In genomic region chr6:136847790-136848189, GRCm38 (mm10) we compare ENCODE assay signal across 8 mouse cellular contexts. TPM values are rescaled to one million over a fixed set of nuclear protein-coding genes. Genes with fewer than 3 reads are reported as not detected.
DNase-seq lines count a peak whose midpoint lies in the region; ATAC-seq and TF ChIP-seq lines count a peak whose summit lies in the region.

No protein-coding gene starts in this region.

- no peaks in the 10 kb centered on the region for H3K4me1 ChIP-seq in hindbrain, embryonic 11.5 days (replicated peaks; ENCODE audit: control insufficient read depth, insufficient read depth, low read length)
- H3K4me1 ChIP-seq in hindbrain, embryonic 13.5 days (replicated peaks) = peaks cover 3% of the 10 kb centered on the region; the same call in 1 of the 2 replicates

- H3K4me3 ChIP-seq in hindbrain, embryonic 11.5 days (ENCODE audit: low read depth, low read length) = no peak overlapping the region
- no peak overlapping the region for H3K4me3 ChIP-seq in hindbrain, embryonic 13.5 days
- no peak overlapping the region for H3K4me3 ChIP-seq in left cerebral cortex, adult 2 months

- peak; percentile 66 for TF ChIP-seq CTCF in left cerebral cortex, adult 2 months (IDR thresholded peaks at IDR 0.05)

- H3K27ac ChIP-seq in hindbrain, embryonic 11.5 days (ENCODE audit: low read depth, low read length) = no peak overlapping the region
- no peak overlapping the region for H3K27ac ChIP-seq in hindbrain, embryonic 13.5 days
- H3K27ac ChIP-seq in left cerebral cortex, adult 2 months = no peak overlapping the region

- no peak for ATAC-seq in hindbrain, embryonic 11.5 days (ENCODE audit: low FRiP score)
- no peak for ATAC-seq in hindbrain, embryonic 13.5 days (ENCODE audit: low FRiP score)
- ATAC-seq in CD4-positive, CD25-positive, alpha-beta regulatory T cell, adult 4 months = peak; percentile 51

- intact Hi-C loops in gastrocnemius, postnatal 14 days (cut with DNase I; ENCODE audit: low total_unique reads) = no loop called here
- intact Hi-C loops in left cerebral cortex, adult 2 months (cut with DNase I) = no loop called here

- H3K36me3 ChIP-seq in hindbrain, embryonic 11.5 days (ENCODE audit: control insufficient read depth, insufficient read depth, low read length) = no peaks in the 10 kb centered on the region
- H3K36me3 ChIP-seq in hindbrain, embryonic 13.5 days = no peaks in the 10 kb centered on the region

- H3K9me3 ChIP-seq in hindbrain, embryonic 11.5 days (ENCODE audit: control insufficient read depth, low read length) = no peaks in the 10 kb centered on the region
- H3K9me3 ChIP-seq in hindbrain, embryonic 13.5 days = no peaks in the 10 kb centered on the region

- DNase-seq in hindbrain, embryonic 11.5 days (ENCODE audit: low spot score) = peak; percentile 62
- DNase-seq in adrenal gland, adult 18-20 months (ENCODE audit: low spot score in 2 of 2) = peak; percentile 53 to 69
- peak; percentile 56 for DNase-seq in gastrocnemius, postnatal 14 days
- peak; percentile 29 to 36 for DNase-seq in left cerebral cortex, adult 2 months (ENCODE audit: extremely low spot score in 1 of 2, low spot score in 2 of 2)
- DNase-seq in naive thymus-derived CD4-positive, alpha-beta T cell, adult 2 months (ENCODE audit: low read depth) = peak; percentile 76
- peak; percentile 64 for DNase-seq in thymus, postnatal 25 days

- H3K9ac ChIP-seq in hindbrain, embryonic 11.5 days (ENCODE audit: low read depth, low read length) = no peak overlapping the region
- H3K9ac ChIP-seq in hindbrain, embryonic 13.5 days = no peak overlapping the region

- no peak overlapping the region for H3K4me2 ChIP-seq in hindbrain, embryonic 11.5 days (replicated peaks; ENCODE audit: low read depth, low read length)
- H3K4me2 ChIP-seq in hindbrain, embryonic 13.5 days = no peak overlapping the region

- H3K27me3 ChIP-seq in hindbrain, embryonic 11.5 days (ENCODE audit: control insufficient read depth, insufficient read depth, low read length) = no peaks in the 10 kb centered on the region
- H3K27me3 ChIP-seq in hindbrain, embryonic 13.5 days = no peaks in the 10 kb centered on the region

- 28% methylated on average over 2 of the region's 2 CpGs for WGBS in hindbrain, embryonic 11.5 days
- 20% methylated on average over 2 of the region's 2 CpGs for WGBS in hindbrain, embryonic 13.5 days

RNA-seq across cellular contexts. Expression of gene Art4, which starts 9.7 kb away (rescaled TPM):
- 0.52 and 0.90 TPM in 2 replicates for polyA plus RNA-seq in hindbrain, embryonic 11.5 days (2014; fragmentation: Nextera tagmentation; extraction: Ambion mirVana)
- polyA plus RNA-seq in hindbrain, embryonic 13.5 days (2015; fragmentation: Nextera tagmentation; extraction: Ambion mirVana) = 0.13 and 0.39 TPM in 2 replicates
- polyA plus RNA-seq in CD4-positive, CD25-positive, alpha-beta regulatory T cell, adult 4 months (2017; shearing (Covaris generic)) = 1 to 10 TPM; 3.7 to 5.7 TPM
- 1 to 10 TPM; 3.0 TPM for total RNA-seq in adrenal gland, adult 18-20 months (2021)
- total RNA-seq in gastrocnemius, postnatal 14 days (2021) = under 1 TPM; 0.38 to 0.84 TPM
- total RNA-seq in left cerebral cortex, adult 2 months (2021) = not detected

RNA-seq across cellular contexts. Expression of gene Smco3, which starts 12.5 kb away (rescaled TPM):
- 0.63 TPM in 1 of 2 replicates, not detected in the other for polyA plus RNA-seq in hindbrain, embryonic 11.5 days (2014; fragmentation: Nextera tagmentation; extraction: Ambion mirVana)
- polyA plus RNA-seq in hindbrain, embryonic 13.5 days (2015; fragmentation: Nextera tagmentation; extraction: Ambion mirVana) = 0.19 and 0.66 TPM in 2 replicates
- not detected for polyA plus RNA-seq in CD4-positive, CD25-positive, alpha-beta regulatory T cell, adult 4 months (2017; shearing (Covaris generic))
- total RNA-seq in adrenal gland, adult 18-20 months (2021) = under 1 TPM; 0.23 to 0.32 TPM
- 1 to 10 TPM in 1 of 2 experiments, under 1 TPM in 1; 0.62 to 1.6 TPM for total RNA-seq in gastrocnemius, postnatal 14 days (2021)
- total RNA-seq in left cerebral cortex, adult 2 months (2021) = 1 to 10 TPM; 4.2 to 4.4 TPM

RNA-seq across cellular contexts. Expression of gene Wbp11, which starts 19.8 kb away (rescaled TPM):
- polyA plus RNA-seq in hindbrain, embryonic 11.5 days (2014; fragmentation: Nextera tagmentation; extraction: Ambion mirVana) = 116 and 130 TPM in 2 replicates
- polyA plus RNA-seq in hindbrain, embryonic 13.5 days (2015; fragmentation: Nextera tagmentation; extraction: Ambion mirVana) = 80.1 and 82.5 TPM in 2 replicates
- polyA plus RNA-seq in CD4-positive, CD25-positive, alpha-beta regulatory T cell, adult 4 months (2017; shearing (Covaris generic)) = 10 to 100 TPM; 58.3 to 63.6 TPM
- 10 to 100 TPM; 72.0 to 77.7 TPM for total RNA-seq in adrenal gland, adult 18-20 months (2021)
- 10 to 100 TPM; 49.2 to 53.1 TPM for total RNA-seq in gastrocnemius, postnatal 14 days (2021)
- total RNA-seq in left cerebral cortex, adult 2 months (2021) = 100 to 1,000 TPM; 114 to 116 TPM

RNA-seq across cellular contexts. Expression of gene BC049715, which starts 20.4 kb away (rescaled TPM):
- polyA plus RNA-seq in hindbrain, embryonic 11.5 days (2014; fragmentation: Nextera tagmentation; extraction: Ambion mirVana) = 0.90 and 2.3 TPM in 2 replicates
- 1.5 and 2.8 TPM in 2 replicates for polyA plus RNA-seq in hindbrain, embryonic 13.5 days (2015; fragmentation: Nextera tagmentation; extraction: Ambion mirVana)
- polyA plus RNA-seq in CD4-positive, CD25-positive, alpha-beta regulatory T cell, adult 4 months (2017; shearing (Covaris generic)) = 1 to 10 TPM; 2.1 to 5.2 TPM
- total RNA-seq in adrenal gland, adult 18-20 months (2021) = 1 to 10 TPM in 1 of 2 experiments, under 1 TPM in 1; 0.45 to 1.0 TPM
- total RNA-seq in gastrocnemius, postnatal 14 days (2021) = under 1 TPM; 0.10 to 0.35 TPM
- 1 to 10 TPM; 2.4 to 3.9 TPM for total RNA-seq in left cerebral cortex, adult 2 months (2021)

RNA-seq across cellular contexts. Expression of gene Mgp, which starts 27.8 kb away (rescaled TPM):
- 4.7 and 8.3 TPM in 2 replicates for polyA plus RNA-seq in hindbrain, embryonic 11.5 days (2014; fragmentation: Nextera tagmentation; extraction: Ambion mirVana)
- 13.6 and 16.2 TPM in 2 replicates for polyA plus RNA-seq in hindbrain, embryonic 13.5 days (2015; fragmentation: Nextera tagmentation; extraction: Ambion mirVana)
- polyA plus RNA-seq in CD4-positive, CD25-positive, alpha-beta regulatory T cell, adult 4 months (2017; shearing (Covaris generic)) = not detected
- total RNA-seq in adrenal gland, adult 18-20 months (2021) = 100 to 1,000 TPM; 192 to 202 TPM
- total RNA-seq in gastrocnemius, postnatal 14 days (2021) = 100 to 1,000 TPM; 166 to 195 TPM
- total RNA-seq in left cerebral cortex, adult 2 months (2021) = 10 to 100 TPM; 32.9 to 47.1 TPM
